In genomic region chr6:119052801-119053200, GRCm38 (mm10) we compare ENCODE assay signal across 13 mouse cellular contexts.
A peak's percentile ranks its signal among the peaks of the same experiment; 100 is the strongest.
DNase-seq lines count a peak whose midpoint lies in the region; ATAC-seq and TF ChIP-seq lines count a peak whose summit lies in the region.
"Had no signal": no experiment of that assay in that cellular context is flagged by ENCODE, and none has a peak within 500 bp of the region (broad histone marks: within the 10 kb centered on the region; RNA-seq: fewer than 3 reads in every experiment).

No protein-coding gene starts in this region.

- H3K4me2 ChIP-seq in heart, embryonic 11.5 days: no peak overlapping the region
- H3K4me2 ChIP-seq in lung, embryonic 15.5 days: peak overlapping the region; percentile 39
- no peak overlapping the region for H3K4me2 ChIP-seq in forebrain, postnatal 0 days (ENCODE audit: low read depth)
- H3K4me2 ChIP-seq in liver, postnatal 0 days (ENCODE audit: low read depth, low read length): no peak overlapping the region
- H3K4me2 ChIP-seq: hindbrain, embryonic 15.5 days had no signal

- 71% methylated on average over 10 of the region's 10 CpGs for WGBS in heart, embryonic 11.5 days (ENCODE audit: insufficient replicate concordance)
- WGBS in lung, embryonic 15.5 days: 23% methylated on average over 10 of the region's 10 CpGs
- WGBS in forebrain, postnatal 0 days: 77% methylated on average over 10 of the region's 10 CpGs
- 69% methylated on average over 10 of the region's 10 CpGs for WGBS in liver, postnatal 0 days (ENCODE audit: insufficient replicate concordance)

- ATAC-seq in heart, embryonic 11.5 days (replicated peaks; ENCODE audit: insufficient number of reproducible peaks, low FRiP score, low TSS enrichment): no peak
- ATAC-seq in lung, embryonic 15.5 days (ENCODE audit: borderline replicate concordance, extremely low read depth, low FRiP score, low TSS enrichment): peak; percentile 75; the same call in 1 of the 2 replicates
- no peak for ATAC-seq in forebrain, postnatal 0 days
- ATAC-seq in liver, postnatal 0 days: no peak

- peak; percentile 35 to 54 for DNase-seq in heart, adult 18-20 months
- DNase-seq in 3T3-L1 (ENCODE audit: low read depth, low spot score): peak; percentile 55
- peak; percentile 56 for DNase-seq in heart, postnatal 4 days
- no peak for DNase-seq in forebrain, postnatal 0 days
- DNase-seq in liver, postnatal 0 days: no peak
- DNase-seq in thymus, adult 18-20 months: no peak
- DNase-seq: adrenal gland, postnatal 25 days; cerebellum, adult 2 months; thymus, postnatal 4 days had no signal

- no peak overlapping the region for H3K9ac ChIP-seq in heart, embryonic 11.5 days (ENCODE audit: low read depth, low read length)
- H3K9ac ChIP-seq in lung, embryonic 15.5 days: no peak overlapping the region
- H3K9ac ChIP-seq in forebrain, postnatal 0 days: no peak overlapping the region
- H3K9ac ChIP-seq in liver, postnatal 0 days (replicated peaks): no peak overlapping the region
- H3K9ac ChIP-seq: hindbrain, embryonic 15.5 days had no signal

- no peak for TF ChIP-seq EP300 in liver, postnatal 0 days (IDR thresholded peaks at IDR 0.05; ENCODE audit: low read depth)

- H3K9me3 ChIP-seq in heart, embryonic 11.5 days (replicated peaks; ENCODE audit: control insufficient read depth, low read length): no peaks in the 10 kb centered on the region
- no peaks in the 10 kb centered on the region for H3K9me3 ChIP-seq in lung, embryonic 15.5 days
- H3K9me3 ChIP-seq in forebrain, postnatal 0 days (ENCODE audit: low read length): no peaks in the 10 kb centered on the region
- no peaks in the 10 kb centered on the region for H3K9me3 ChIP-seq in liver, postnatal 0 days (ENCODE audit: low read length)
- H3K9me3 ChIP-seq: hindbrain, embryonic 15.5 days had no signal

- no peaks in the 10 kb centered on the region for H3K27me3 ChIP-seq in heart, embryonic 11.5 days (ENCODE audit: control insufficient read depth, insufficient read depth, low read length)
- H3K27me3 ChIP-seq in lung, embryonic 15.5 days: no peaks in the 10 kb centered on the region
- no peaks in the 10 kb centered on the region for H3K27me3 ChIP-seq in forebrain, postnatal 0 days (ENCODE audit: insufficient read depth, low read length)
- H3K27me3 ChIP-seq in liver, postnatal 0 days (ENCODE audit: insufficient read depth, low read length): no peaks in the 10 kb centered on the region
- H3K27me3 ChIP-seq: hindbrain, embryonic 15.5 days had no signal

- H3K4me1 ChIP-seq in heart, embryonic 11.5 days (ENCODE audit: control insufficient read depth, insufficient read depth, low read length): peaks cover 23% of the 10 kb centered on the region; the same call in 1 of the 2 replicates
- peaks cover 46% of the 10 kb centered on the region for H3K4me1 ChIP-seq in lung, embryonic 15.5 days
- H3K4me1 ChIP-seq in forebrain, postnatal 0 days (ENCODE audit: insufficient read depth): no peaks in the 10 kb centered on the region
- no peaks in the 10 kb centered on the region for H3K4me1 ChIP-seq in liver, postnatal 0 days (ENCODE audit: insufficient read depth)

- H3K4me3 ChIP-seq in heart, embryonic 11.5 days (ENCODE audit: low read depth, low read length): no peak overlapping the region
- no peak overlapping the region for H3K4me3 ChIP-seq in lung, embryonic 15.5 days
- H3K4me3 ChIP-seq in forebrain, postnatal 0 days (ENCODE audit: low read depth, low read length): no peak overlapping the region
- H3K4me3 ChIP-seq in liver, postnatal 0 days (ENCODE audit: low read depth, low read length): no peak overlapping the region
- H3K4me3 ChIP-seq: hindbrain, embryonic 15.5 days had no signal

- H3K27ac ChIP-seq in heart, embryonic 11.5 days (ENCODE audit: low read depth, low read length): no peak overlapping the region
- H3K27ac ChIP-seq in lung, embryonic 15.5 days: peak overlapping the region; percentile 85
- no peak overlapping the region for H3K27ac ChIP-seq in forebrain, postnatal 0 days (ENCODE audit: low read depth, low read length)
- no peak overlapping the region for H3K27ac ChIP-seq in liver, postnatal 0 days (ENCODE audit: low read depth)
- H3K27ac ChIP-seq: hindbrain, embryonic 15.5 days; macrophage had no signal

- no peaks in the 10 kb centered on the region; the same call in 1 of the 2 replicates for H3K36me3 ChIP-seq in heart, embryonic 11.5 days (ENCODE audit: control insufficient read depth, insufficient read depth, low read length)
- H3K36me3 ChIP-seq in lung, embryonic 15.5 days: peaks cover 10% of the 10 kb centered on the region; the same call in 1 of the 2 replicates
- H3K36me3 ChIP-seq in forebrain, postnatal 0 days (ENCODE audit: insufficient read depth): peaks cover 27% of the 10 kb centered on the region; the same call in 1 of the 2 replicates
- H3K36me3 ChIP-seq in liver, postnatal 0 days (replicated peaks; ENCODE audit: insufficient read depth, low read length): no peaks in the 10 kb centered on the region

- TF ChIP-seq CTCF in forebrain, postnatal 0 days (IDR thresholded peaks at IDR 0.05; ENCODE audit: low read depth): no peak
- TF ChIP-seq CTCF in liver, postnatal 0 days (IDR thresholded peaks at IDR 0.05; ENCODE audit: low read depth): no peak

Comparison
In these comparisons a context has a peak if more than half of its experiments do, and no peak if none do; other contexts are left out.
1. DNase-seq: peak in heart, adult 18-20 months (2 of 2), 3T3-L1 (single experiment) and heart, postnatal 4 days (single experiment); none in forebrain, postnatal 0 days (single experiment), liver, postnatal 0 days (single experiment) and thymus, adult 18-20 months (0 of 2).